Mouse (Mus musculus) thymus, postnatal 36 days (tissue): ENCODE data around the gene Kalrn.

Experiments used
- DNase-seq, 2 experiments: peaks; one replicate each; pipeline ENCODE4 v3.0.0; 2022; ENCODE audit warnings: mixed read lengths in 2 of 2

The Kalrn gene

DNA sequence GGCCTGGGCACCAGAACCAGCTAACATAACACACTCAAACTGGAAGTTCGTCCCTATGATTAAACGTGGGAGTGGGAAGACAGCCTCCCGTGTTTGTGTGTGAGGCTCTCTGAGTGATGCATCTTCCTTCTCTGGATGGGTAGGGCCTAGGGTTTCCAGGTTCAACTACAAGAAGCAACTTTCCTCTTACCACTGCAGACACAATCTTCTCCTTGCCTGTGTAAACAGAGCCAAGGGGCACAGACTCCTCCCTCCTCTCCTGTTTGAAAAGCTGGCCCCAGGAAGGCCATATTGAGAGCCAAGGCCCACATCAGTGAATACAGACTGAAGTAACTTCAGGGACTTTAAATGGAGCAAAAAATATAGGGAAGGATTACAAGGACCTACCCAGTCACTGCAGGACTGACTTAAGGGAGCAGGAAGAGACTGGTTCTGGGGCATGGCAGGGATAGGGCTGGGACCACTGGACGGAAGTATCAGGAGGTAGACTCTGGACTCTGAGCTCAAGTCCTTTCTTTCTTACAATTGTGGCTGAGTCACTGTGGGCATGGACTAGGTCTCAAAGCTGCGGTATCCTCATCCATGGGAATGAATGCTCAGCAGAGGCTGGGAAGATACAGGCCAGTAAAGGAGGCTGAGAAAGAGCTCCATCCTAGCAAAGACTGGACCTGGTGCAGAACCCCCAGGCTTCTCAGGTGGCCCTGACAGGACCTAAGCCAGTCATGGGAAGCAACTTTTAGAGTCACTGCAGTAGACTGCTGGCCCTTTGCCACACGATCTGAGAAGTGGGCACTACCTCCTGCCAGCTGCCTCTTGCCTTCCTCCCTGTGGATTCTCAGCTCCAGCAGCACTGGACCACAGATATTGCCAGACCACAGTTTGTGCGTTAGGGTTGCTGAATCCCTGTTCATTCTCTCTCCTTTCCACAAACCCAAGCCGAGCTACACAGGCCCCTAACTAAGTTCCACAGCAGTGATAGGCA, 228.1 kb downstream of the Kalrn start:
- no peak for DNase-seq

DNA sequence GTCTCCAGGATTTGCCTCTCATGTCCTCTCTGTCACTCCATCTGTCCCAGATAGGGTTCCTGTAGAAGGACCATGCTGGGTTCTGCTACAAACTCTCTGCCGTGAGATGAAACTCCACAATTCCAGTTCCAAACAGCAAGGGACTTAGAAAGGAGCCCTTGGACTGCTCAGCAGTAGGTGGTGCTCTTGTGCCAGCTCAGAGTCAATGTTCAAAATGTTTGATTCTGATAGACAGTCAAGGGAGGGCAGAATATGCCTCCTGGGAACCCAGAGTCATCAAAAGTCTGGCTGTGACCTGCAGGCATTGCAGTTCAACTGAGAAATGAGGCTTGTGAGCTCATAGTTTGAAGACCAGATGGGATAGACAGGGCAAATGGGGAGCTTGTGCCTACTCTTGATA, 229.4 kb downstream of the Kalrn start:
- no peak for DNase-seq

DNA sequence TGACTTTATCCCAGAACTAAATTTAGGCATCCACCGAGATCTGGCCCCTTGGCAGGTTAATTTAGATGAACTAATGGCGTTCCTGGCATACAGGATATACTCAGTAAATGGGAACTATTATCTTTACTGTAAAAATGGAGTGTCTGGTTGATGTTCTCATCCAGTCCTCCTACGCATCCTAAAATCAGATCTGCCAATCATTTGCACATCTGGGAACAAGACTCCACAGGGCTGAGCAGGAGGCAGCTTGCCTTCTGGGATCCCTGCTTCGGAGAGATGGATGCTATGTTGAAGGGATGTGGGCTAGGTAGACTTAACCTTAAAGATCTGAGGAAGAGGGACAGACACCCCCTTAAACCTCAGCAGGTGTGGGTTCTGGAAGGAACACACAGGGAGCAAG, 230.2 kb downstream of the Kalrn start:
- DNase-seq: no peak

DNA sequence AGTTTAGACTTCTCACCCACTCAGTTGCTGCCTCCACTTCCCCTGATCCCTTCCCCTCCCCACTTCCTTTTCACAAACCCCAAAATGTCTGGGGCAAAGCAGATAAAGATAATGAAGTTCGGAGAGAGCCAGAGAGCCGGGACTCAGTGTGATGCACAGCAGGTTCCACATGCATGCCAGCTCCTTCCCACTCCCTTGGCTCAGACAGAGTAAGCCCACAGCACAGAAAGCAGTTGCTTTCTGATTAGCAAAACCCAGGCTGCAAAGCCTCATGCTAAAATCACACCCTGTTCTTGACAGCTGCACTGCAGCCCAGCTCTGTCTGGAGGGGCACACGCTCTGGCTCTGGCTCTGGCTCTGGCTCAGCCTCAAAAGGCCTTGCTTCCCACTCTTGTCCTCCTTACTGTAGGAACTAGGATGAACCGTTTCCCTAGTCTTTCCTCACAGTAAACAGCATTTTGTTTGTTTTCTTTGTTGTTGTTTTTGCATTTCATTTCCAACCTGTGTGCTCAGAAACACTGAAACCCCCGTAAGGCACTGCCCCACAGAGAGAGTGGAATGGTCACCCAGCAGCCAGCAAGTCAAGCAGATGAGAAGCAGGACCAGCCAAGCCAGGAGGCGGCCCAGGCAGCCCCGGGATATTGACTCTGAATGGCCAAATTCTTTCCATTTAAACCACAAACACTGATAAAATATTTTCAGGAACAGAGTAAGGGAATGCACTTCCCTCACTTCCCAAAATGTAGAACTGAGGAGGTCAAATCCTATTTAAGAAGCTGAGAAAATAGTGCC, 230.8 kb downstream of the Kalrn start:
- DNase-seq: no peak

DNA sequence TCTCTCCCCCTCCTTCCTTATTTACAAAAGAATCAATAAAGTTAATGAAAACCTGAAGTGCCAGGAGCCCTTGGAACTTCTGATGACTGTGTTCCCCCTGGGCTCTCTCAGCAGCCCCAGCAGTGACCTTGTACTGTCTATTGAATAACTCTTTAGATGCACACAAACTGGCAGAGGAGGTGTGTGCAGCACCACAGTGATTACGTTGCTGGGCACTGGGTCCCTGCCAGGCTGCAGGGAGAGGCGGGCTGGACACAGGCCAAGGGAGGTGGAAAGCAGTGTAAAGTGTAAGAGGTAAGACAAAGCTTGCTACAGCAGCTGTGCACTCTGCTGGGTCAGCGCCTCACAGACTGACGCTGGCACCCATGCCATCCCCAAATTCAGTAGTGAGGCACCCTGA, 238.4 kb downstream of the Kalrn start:
- no peak for DNase-seq

DNA sequence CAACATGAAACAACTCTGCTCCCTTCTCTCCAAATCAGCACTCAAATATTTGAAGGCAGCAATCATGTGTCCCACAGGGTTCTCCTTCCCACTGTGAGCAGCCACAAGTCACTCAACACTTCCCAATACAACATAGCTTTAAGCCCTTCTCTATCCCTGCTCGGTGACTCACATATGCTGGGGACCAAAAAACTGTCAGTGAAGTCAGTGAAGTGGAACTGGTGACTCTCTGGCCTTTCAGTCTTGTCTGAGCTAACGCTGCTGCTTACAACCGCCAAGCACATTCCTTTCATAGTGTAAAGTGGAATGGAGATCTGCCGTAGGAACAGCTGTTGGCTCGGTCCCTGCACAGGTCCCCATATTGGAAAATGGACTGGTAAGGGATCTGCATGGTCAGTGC, 241.7 kb downstream of the Kalrn start:
- DNase-seq: no peak

DNA sequence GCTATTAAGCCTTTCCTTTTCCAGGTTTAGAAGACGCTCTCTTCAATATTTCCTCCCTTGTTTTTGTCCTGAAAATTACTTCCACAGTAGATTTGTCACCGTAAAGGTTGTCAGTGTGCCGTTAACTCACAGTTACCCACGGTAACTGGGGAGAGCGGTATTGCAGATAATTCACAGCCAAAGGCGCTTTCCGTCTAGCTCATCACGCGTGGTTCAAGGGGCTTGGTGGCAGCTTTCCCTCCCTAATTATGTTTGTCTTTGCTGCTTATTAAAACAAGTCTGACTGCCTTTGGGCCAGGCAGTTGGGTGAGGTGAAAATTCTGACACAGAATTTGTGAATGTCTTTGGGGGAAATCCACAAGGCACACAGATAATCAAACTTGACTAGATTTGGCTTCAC, 243.5 kb downstream of the Kalrn start:
- no peak for DNase-seq

DNA sequence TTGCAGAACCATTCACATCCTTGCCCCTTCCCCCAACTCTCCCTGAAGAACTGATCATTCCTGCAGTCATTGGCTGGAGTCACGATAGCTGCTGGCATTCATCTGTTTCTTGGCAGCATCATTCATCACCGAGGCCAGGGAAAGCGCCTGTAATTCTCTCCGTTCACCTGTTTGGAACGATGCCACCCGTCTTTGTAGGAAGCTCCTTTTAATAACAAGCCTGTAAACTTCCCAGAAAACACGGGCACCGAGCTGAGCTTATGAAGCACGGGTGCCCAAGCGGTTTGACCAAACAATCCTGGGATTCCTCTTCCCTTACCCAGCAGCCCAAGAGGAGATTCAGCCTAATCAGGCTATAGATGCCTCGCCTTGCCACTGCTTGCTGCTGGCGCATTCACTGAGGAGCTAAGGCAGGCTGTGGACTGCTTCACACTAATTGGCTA, 243.9 kb downstream of the Kalrn start:
- DNase-seq: no peak

DNA sequence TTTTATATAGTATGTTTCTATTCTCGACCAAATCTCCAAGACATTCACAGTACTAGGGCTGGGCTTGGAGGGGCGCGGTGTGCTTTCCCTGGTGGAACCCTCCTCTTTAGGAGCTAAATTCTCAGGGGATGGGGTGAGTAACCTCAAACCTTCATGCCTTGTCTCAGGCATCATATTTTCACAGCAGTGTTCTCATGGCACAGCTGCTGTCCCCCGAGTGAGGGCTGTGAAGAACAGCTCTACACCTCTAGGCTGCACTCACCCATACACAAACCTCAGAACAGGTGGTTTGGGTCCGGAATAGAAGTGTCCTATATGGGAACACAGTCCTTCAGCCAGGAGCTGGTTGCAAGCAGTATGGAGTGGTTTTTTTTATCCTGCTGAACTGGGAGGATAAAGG, 245.4 kb downstream of the Kalrn start:
- DNase-seq: no peak

DNA sequence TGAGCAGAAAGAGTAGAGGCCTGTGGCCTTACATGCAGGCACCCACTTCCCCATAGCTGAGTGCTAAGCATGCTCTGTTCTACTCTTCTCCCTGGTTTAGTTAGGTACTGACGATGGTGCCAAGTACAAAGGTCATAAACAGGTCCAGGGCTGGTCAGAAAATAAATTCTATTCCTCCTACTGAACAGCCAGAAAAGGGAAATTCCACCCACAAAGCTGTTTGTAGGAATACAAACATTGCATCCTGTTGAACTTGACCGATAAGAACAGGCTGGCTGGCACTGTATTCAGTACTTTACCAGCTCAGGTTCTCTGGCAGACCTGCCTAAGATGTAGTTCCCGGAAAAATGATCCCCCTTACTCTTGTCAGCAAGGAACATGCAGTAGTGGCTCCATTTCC, 247.5 kb downstream of the Kalrn start:
- DNase-seq: no peak

DNA sequence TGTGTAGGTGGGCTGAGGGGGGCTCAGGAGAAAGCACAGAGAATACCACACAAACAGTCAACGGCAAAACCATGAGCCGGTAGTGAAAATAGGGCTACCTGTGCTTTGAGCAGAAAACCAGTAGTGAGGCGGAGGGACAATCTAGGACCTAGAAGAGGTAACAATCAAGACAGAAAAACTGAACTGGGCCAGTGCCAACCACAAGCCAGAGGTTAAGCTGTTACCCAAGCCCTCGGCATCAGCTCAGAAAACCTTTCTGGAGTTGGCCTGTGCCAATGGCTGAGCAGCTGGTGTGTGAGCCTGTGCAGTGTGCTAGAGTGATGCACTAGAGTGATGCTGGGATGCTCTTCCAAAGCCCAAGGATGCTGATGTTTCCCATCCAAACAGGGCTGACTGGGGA, 248.2 kb downstream of the Kalrn start:
- no peak for DNase-seq

DNA sequence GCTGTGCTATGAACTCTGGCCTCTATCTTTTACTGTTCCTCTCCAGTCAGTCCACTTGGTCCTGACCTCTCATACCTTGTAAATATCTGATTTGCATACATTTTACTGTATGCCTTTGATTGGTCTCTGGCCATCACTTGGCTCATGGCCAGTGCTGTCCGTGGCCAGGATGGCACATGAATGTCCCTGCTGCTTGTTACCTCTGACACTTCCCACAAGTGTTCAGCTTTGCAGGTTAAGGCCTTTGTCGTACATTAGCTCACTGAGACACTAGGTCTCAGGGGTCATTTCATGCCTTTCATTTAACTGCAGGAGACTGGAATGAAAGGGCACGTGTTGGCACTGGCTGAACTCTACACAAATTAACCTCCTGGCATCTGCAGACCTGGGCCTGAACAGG, 248.6 kb downstream of the Kalrn start:
- DNase-seq: no peak

DNA sequence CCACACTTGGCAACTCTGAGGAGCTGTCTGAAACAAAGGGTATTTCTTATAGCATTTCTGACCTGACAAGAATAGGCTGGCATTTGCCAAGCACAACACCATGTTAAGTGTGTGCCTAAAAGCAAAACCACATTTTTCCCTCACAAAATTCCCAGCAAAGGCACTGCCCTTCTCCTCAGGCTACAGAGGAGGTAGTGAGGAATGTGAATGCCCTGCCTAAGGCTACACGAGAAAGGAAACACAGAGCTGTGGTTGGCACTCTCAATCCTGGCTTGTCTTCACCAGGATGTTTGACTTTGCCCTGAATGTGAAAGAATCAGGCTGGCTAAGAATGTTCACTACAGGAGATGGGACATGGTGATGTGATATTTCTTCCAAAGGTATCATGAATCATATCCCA, 249.8 kb downstream of the Kalrn start:
- no peak for DNase-seq

DNA sequence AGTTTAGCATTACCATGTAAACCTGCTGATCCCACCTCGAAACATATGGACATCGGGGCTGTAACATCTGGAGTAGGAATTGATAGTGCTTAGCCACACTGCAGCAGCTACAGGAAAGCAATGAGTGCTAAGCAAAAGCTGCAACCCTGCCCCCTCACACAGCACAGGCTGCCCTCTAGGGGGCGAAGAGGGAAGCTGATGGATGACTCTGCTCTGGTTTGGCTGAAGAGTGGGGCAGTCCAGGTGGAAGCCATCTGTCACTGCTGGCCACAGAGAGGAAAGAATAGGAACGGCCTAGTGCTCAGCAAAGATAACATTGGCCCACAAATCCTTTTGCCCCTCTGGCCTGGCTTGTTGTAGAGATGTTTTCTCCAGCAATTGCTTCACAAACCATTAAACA, 250.8 kb downstream of the Kalrn start:
- peak; percentile 11 to 13 for DNase-seq

DNA sequence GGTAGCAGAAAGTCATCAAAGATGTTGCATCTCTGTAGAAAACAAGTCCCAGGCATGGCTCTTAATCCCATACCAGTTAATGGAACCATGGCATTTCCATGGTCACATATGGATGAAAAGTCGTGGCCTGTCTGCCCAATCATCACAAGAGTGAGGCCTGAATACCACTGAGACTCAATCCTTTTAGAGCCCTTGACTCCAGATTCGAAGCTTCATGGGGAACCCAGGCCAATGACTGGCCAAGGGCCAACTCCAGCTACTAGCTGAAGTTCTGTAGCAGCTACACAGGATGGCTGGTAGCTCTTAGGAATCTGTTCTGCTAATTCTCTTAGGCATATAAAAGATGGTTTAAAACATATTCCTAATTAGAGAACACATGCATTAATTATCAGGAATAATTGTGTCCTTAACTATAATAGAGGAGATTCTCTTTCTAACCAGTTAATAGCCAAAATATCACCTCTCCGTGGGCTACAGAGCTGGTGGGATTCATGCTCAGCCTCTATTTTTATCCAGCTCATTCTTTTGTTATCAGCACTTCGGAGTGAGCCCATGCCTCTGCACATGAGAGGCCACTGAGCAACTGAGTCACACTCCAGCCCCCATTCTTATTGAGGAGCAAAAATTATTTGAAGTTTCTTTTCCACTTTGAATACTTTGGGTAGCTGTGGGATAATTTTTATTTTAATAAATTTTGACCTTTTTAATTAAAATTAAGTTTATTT, 252.1 kb downstream of the Kalrn start:
- DNase-seq: no peak

DNA sequence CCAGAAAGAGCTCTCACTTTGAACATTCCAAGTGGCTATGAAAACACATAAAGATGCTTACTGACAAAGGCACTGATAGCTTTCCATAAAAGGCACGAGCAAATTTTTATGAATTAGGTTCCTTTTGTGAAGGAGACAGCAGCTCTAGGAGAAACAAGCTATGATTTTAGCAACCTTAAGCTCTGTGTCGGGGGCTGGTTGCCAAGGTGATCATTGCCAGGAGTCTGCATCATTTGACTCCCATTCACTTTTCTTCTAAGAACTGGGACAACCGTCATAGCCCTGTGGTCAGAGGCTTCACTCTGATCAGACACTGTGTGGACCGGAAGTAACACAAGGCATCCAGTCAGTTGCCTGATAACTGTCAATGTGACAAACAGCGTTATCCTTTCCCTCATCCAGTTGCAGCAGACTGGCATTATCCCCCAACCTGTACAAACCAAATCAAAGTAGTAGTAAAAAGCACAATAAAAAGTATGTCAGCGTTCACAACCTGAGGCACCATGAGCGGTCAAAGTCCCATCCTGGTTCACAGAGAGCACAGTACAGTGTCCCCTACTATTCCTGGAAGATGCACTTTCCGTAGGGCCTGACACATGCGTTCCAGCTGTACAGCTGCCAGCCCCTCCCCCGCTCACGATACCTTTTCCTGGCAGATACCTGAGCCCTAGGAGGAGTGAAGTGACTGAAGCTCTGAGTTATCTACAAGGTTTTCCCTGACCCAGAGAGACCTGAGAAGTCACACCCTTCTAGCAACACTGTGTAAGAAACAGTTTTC, 253.1 kb downstream of the Kalrn start:
- no peak for DNase-seq

DNA sequence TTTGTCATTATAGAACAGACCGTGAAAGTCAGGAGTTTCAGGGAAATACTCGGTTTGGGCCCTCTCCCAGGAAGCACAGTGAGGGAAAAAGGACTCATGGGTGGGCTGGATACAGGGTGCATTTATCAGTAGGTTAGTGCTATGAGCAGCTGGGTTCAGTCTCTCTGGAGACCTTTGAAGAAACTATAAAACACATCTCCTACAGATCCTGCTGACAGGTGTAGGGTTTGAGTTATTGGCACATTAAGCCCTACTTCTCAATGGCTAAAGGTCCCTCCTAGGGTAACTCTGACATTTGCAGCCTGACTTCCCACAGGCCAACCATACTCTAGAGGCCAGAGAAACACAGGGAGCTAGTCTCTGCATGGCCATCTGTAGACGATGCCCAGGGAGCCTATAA, 256.2 kb downstream of the Kalrn start:
- DNase-seq: no peak

DNA sequence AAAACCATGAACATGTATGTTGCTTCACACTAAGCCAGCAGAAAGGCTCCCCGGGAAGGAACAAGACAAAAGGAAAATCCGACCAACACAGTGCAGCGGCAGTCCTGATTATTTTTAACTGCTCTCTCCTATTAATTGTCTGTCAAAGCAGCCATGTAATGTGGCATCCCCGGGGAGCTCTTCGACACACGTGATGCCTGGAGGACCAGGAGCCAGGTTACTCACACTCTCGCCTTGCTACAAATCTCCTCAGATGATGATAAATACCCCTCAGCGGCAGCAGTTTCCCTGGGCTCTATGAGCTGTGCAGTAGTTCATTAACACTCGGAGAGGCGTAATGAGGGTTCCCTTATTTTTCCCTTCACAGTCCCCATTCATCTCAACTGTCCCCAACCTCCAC, 257.1 kb downstream of the Kalrn start:
- DNase-seq: no peak

DNA sequence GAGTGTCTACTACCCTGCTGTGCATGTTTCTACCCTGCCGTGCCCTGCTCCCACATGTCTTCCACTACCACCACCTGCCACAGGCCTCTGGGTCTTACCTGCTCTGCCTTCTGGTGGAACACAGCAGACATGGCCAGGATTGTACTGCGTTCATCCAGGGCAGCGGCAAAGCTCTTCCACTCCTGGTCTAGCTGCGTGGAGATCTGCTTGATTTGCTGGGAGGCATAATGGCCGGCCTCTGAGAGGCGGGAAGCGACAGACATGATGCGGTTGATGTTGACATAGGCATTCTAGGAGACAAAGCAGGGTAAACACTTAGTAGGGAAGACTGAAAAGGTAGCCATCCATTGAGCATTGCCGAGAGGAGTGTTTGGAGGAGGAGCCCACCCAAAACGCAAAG, 259.3 kb downstream of the Kalrn start:
- no peak for DNase-seq

DNA sequence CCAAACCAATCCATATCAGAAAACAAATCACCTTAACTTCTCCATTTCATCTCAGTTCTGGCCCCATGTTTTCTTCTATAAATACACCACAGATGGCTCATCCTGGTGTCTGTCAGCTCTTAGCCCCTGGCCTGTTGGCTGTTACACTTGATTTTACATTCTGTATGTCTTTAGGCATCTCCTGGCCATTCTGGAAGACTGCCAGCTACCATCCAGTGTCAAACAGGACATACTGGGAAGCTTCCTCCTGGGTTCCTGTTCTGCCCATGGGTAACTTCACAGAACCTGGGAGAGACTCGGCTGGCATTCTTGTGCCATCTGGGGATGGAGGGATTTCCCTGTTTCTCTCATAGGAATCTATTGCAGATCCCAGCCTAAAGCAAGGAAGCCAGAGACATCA, 261.8 kb downstream of the Kalrn start:
- DNase-seq: no peak

DNA sequence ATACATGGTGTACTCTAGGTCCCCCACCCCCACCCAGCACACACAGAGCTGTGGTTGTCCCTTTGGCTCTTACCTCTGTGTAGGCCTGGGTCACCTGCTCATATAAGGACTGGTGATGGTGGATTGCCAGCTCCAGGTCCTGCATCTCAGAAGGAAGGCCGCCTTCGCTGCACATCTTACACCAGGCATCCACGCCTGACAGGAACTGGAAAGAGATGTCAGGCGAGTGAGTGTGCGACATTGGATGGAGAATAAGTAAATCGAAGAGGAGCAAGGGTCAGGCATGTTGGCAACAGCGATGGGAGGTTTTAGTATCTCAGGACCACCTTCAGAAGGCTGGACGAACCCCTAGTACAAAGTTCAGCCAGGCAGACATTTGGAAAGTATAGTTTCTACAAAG, 263.0 kb downstream of the Kalrn start:
- DNase-seq: no peak

DNA sequence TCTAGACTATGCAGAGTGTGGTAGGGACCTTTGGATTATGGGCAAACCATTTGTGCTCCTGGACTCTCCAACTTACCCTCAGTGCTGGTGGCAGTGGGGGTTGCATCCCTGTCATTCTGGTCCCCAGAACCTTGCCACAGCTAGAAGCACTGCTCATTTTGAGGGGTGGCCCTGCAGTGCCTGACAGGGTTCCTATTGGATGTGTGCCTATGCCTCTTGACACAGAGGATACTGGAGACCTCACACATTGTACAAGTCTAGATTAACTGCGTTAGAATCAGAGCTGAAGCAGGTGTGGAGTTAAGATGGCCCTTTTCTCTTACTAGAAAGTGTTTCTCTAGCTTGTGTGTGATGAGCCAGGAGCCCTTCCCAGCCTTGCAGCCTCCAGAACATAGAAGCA, 265.0 kb downstream of the Kalrn start:
- DNase-seq: no peak

DNA sequence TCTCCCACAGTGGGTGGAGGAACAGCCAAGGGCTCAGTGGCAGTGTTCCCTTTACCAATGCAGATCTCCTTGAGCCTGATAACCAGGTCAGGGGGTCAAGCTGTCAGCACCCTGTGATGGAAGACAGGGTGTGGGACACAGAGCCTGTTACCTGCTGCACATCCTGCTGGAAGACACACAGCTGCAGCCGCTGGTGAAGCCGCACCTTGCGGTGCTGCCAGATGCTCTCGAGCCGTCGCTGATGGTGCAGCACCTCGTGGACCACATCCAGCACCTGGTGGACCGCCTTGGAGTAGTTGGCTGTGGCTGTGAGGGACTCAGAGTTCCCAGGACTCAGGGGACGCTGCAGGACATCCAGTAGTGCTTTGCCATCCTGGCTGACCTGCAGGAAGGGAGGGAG, 265.9 kb downstream of the Kalrn start:
- DNase-seq: no peak
